Mouse (Mus musculus): ENCODE measurements at regions not wholly inside any gene's neighbourhood (a gene's known extent, or its start where the extent isn't known, plus 50 kb on each side); places are given as distances from the start of the nearest gene placed in this dataset.
A peak's percentile ranks its signal among the peaks of the same experiment; 100 is the strongest.

GRCm38 (mm10) chr13:69867296-69868065 is 65.3 kb downstream of the Med10 start:
- DNase-seq (ENCODE audit: extremely low spot score in 1 of 2, low spot score in 1 of 2): no peak

- DNase-seq (ENCODE audit: extremely low spot score in 1 of 2, low spot score in 1 of 2): no peak
These were observed 94.3 kb downstream of the Med10 start for GRCm38 (mm10) chr13:69896536-69896935.

GRCm38 (mm10) chr13:69901139-69901538 is 98.9 kb downstream of the Med10 start:
- DNase-seq (ENCODE audit: extremely low spot score in 1 of 2, low spot score in 1 of 2): no peak

- DNase-seq (ENCODE audit: extremely low spot score in 1 of 2, low spot score in 1 of 2): no peak
These were observed 104.8 kb downstream of the Med10 start for GRCm38 (mm10) chr13:69906802-69907537.

- no peak for DNase-seq (ENCODE audit: extremely low spot score in 1 of 2, low spot score in 1 of 2)
These were observed 113.6 kb downstream of the Med10 start for GRCm38 (mm10) chr13:69915796-69916195.

GRCm38 (mm10) chr13:69932695-69933550 is 130.7 kb downstream of the Med10 start:
- no peak for DNase-seq (ENCODE audit: extremely low spot score in 1 of 2, low spot score in 1 of 2)

- DNase-seq (ENCODE audit: extremely low spot score in 1 of 2, low spot score in 1 of 2): peak; percentile 43 to 74
These were observed 131.3 kb downstream of the Med10 start for GRCm38 (mm10) chr13:69933551-69933845.

- no peak for DNase-seq (ENCODE audit: extremely low spot score in 1 of 2, low spot score in 1 of 2)
These were observed 137.6 kb downstream of the Med10 start for GRCm38 (mm10) chr13:69939791-69940190.

- no peak for DNase-seq (ENCODE audit: extremely low spot score in 1 of 2, low spot score in 1 of 2)
These were observed 142.5 kb downstream of the Med10 start for GRCm38 (mm10) chr13:69944651-69945050.

GRCm38 (mm10) chr13:69946615-69947014 is 144.4 kb downstream of the Med10 start:
- DNase-seq (ENCODE audit: extremely low spot score in 1 of 2, low spot score in 1 of 2): no peak

- DNase-seq (ENCODE audit: extremely low spot score in 1 of 2, low spot score in 1 of 2): no peak
These were observed 149.9 kb downstream of the Med10 start for GRCm38 (mm10) chr13:69952061-69952460.

- DNase-seq (ENCODE audit: extremely low spot score in 1 of 2, low spot score in 1 of 2): no peak
These were observed 152.0 kb downstream of the Med10 start for GRCm38 (mm10) chr13:69954171-69954570.

GRCm38 (mm10) chr13:69955503-69955902 is 153.3 kb downstream of the Med10 start:
- no peak for DNase-seq (ENCODE audit: extremely low spot score in 1 of 2, low spot score in 1 of 2)

GRCm38 (mm10) chr13:69963944-69964343 is 161.7 kb downstream of the Med10 start:
- DNase-seq (ENCODE audit: extremely low spot score in 1 of 2, low spot score in 1 of 2): no peak

GRCm38 (mm10) chr13:69971281-69972057 is 169.3 kb downstream of the Med10 start:
- no peak for DNase-seq (ENCODE audit: extremely low spot score in 1 of 2, low spot score in 1 of 2)

- no peak for DNase-seq (ENCODE audit: extremely low spot score in 1 of 2, low spot score in 1 of 2)
These were observed 172.6 kb downstream of the Med10 start for GRCm38 (mm10) chr13:69974835-69975234.

GRCm38 (mm10) chr13:69984159-69984558 is 182.0 kb downstream of the Med10 start:
- no peak for DNase-seq (ENCODE audit: extremely low spot score in 1 of 2, low spot score in 1 of 2)

GRCm38 (mm10) chr13:69987181-69987580 is 185.0 kb downstream of the Med10 start:
- DNase-seq (ENCODE audit: extremely low spot score in 1 of 2, low spot score in 1 of 2): peak; percentile 20 to 23

- no peak for DNase-seq (ENCODE audit: extremely low spot score in 1 of 2, low spot score in 1 of 2)
These were observed 186.1 kb downstream of the Med10 start for GRCm38 (mm10) chr13:69988319-69988718.

- DNase-seq (ENCODE audit: extremely low spot score in 1 of 2, low spot score in 1 of 2): peak; percentile 73 to 87
These were observed 189.2 kb downstream of the Med10 start for GRCm38 (mm10) chr13:69991253-69991891.

Measured in layer of hippocampus, postnatal 25 days (tissue).